Mouse (Mus musculus) 3T3-L1 (cell line): ENCODE measurements around the gene D6Ertd527e.

Experiments used
- DNase-seq: peaks from one replicate; pipeline ENCODE4 v3.0.0-alpha.2; 2015; ENCODE audit warnings: low read depth, low spot score

The D6Ertd527e gene

DNA sequence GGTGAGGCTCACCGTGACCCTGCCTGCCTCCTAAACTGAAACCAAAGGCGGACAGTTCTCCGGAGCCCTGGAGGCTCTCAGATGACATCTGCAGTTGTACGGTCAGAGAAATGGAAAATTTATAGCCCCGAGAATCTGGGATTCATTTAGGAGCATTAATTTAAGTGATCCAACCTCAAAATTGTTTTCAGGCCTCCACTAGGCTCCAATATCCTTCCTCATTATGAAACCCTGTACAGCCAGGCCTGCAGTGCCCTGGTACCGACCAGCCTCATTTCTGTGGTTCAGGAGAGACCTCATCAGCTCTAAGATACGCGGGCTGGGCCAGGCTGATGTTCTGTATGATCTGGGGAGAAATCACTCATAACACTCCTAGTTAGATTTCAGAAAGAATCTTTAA is 46.9 kb downstream of the D6Ertd527e start:
- DNase-seq: no peak

DNA sequence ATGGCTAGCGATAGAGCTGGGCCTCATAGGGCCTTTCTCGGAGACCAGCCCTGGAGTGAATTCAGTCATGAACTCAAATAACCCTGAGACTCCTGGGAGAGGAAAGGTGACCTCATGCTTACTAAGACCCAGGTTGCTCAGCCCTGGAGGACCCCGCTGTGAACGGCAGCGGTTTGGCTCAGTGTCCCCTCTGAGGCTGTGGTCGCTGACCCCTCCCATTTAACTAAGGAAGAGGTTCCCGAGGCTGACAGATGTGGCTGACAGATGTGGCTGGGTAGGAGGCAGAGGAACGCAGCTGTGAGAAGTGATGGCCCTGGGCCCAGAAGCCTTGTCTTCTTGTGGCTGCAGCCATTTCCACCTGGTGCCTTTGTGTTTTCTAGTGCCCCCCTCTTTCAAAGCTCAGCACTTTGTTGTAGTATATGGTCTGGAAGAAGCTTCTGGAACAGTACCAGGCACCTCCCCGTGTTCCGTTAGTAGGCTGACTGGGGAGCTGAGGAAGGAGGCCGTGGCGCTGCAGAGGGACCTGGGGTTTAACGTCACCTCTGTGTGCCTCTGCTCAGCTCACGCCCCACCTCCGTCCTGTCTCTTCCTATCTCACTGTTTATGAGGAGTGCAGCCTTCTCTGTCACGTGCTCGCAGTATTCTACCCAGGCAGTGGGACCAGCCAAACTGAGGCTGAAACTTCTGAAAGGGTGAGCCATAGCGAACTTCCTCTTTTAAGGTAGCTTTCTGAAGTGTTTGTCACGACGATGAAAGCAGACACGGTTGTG is 48.1 kb downstream of the D6Ertd527e start:
- DNase-seq: peak; percentile 19

DNA sequence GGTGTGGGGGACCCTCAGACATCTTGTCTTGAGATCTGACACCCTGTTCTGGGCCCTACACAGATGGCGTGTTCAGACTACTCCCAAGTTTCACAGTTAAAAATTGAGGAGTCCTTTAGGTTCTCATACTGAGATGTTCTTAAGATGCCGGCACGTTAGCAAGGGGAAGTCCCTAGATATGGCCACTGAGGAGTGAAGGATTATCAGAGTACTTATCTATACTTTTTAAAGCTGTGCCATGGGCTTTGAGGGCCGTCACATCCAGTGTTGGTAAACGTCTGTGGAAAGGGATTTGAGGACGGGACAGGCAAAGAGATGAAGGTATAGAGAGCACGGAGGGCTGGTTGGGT is 48.7 kb downstream of the D6Ertd527e start:
- DNase-seq: no peak

DNA sequence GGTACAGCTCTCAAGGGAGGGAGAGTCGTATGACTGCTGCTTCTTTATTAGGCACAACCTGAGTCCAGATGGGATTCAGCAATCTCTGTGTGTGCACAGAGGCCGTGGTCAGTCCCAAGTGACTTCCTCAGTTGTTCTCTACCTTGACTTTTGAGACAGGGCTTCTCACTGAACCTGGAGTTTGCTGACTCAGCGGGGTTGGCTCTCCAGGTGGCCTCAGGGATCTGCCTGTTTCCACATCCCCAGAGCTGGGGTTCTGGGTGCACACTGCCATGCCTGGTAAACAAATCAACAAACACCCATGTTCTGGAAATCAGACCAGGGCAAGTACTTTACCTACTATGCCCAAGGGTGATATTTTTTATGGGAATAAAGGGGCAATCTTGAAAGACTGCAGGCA is 49.3 kb downstream of the D6Ertd527e start:
- DNase-seq: no peak

DNA sequence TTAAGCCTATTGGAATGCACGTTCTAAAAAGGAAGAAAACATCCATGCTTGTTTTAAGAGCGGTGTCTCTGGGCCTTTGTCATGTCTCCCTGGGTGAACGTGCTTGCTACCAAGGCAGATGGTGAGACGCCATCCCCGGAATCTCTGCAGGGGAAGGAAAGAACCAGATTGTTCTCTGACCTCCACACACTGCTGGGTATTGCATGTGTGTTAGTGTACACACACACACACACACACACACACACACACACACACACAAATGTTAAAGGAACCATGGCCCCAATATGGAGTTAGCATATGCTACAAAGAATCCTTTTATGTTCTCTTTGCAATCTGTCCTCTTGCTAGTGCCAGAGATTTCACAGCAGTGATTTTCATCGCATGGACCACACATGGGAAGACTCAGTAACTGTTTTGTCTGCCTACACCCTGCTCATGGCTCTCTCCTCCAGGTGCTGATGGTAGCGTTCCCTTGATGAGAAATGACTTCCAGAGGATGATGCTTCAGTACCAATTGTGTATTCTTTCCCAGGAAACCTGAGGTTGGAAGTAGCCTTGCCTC is 53.6 kb downstream of the D6Ertd527e start:
- no peak for DNase-seq

DNA sequence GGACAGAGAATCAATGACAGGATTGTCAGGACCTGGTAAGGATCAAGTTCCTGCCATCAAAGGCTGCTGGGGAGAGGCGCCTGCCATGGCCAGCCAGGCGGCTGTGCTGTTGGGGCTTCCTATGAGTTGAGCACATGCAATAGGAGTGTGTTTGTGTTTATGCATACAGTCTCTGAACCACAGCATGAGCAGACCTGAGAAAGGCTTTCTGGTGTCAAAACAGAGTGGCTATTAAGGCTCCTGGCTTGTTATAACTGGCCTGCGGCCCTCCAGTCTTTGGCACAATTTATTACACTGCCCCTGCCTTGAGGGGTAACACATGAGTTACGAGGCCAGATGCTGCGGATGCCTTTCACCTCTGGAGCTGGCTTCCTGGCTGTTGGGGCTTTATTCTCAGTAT is 55.6 kb downstream of the D6Ertd527e start:
- no peak for DNase-seq

DNA sequence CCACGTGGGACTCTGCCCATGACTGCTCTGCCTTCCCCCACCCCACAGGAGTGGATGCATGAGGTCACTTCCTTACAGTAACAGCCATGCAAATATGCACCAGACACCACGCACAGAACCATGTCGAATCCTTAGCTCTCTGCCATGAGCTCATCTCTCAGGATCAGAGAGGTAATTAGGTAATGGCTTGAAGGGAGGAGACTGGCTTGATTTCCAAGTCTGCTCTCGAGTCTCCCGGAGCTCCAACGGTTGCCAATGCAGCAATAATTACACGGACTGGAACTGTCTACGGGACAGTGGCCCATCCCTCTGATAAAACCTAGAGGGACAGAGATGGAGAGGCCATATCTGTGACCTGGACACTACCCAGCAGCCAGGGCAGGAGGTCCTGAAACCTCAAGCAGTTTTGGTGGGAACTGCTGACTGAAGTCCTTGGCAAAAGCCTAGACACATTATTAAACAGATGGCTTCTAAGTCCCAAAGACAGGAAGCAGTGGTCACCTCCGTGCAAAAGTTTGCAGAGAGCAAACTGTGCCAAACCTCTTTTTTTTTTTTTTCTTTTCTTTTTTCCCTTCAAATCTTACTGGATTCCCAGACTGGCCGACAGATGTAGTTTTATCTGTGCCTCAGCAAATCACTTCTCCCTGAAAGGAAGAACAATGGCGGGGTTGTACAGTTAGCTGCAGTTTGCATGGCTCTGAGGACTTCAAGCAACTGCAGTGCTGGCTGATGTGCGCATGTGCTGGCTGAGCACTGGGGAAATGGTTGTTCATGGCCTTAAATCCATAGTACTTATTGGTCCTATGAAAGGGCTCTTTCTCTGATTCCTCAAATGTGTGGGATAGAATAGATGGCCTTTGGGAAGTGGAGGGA is 57.1 kb downstream of the D6Ertd527e start:
- no peak for DNase-seq
